Mouse (Mus musculus) cerebellum, postnatal 25 days (tissue): ENCODE data around the gene Gm47985.
"Not testable (repeated sequence)": the region's sequence is repeated elsewhere in the genome, so short reads cannot be mapped to it uniquely, and the experiment has no call there.

ENCODE experiments used
- DNase-seq, 2 experiments: peaks; one replicate each; pipeline ENCODE4 v3.0.0; 2021; ENCODE audit warnings: mixed read lengths in 2 of 2

Gene Gm47985

GRCm38 (mm10) chr1:151177937-151178271, 4.4 kb upstream of the Gm47985 start:
- DNase-seq, result no peak

GRCm38 (mm10) chr1:151178505-151179083, 3.7 kb upstream of the Gm47985 start:
- DNase-seq, result no peak

GRCm38 (mm10) chr1:151180167-151180566, 2.2 kb upstream of the Gm47985 start:
- no peak for DNase-seq

- DNase-seq, result not testable (repeated sequence)
Measured at GRCm38 (mm10) chr1:151186186-151186585, 3.8 kb downstream of the Gm47985 start.

- not testable (repeated sequence) for DNase-seq
Measured at GRCm38 (mm10) chr1:151186879-151187424, 4.6 kb downstream of the Gm47985 start.

GRCm38 (mm10) chr1:151188469-151188868, 6.1 kb downstream of the Gm47985 start:
- no peak for DNase-seq

GRCm38 (mm10) chr1:151192075-151192474, 9.7 kb downstream of the Gm47985 start, which contains the start of gene Gm8947:
TSS of gene Gm8947 (plus strand) at chr1:151192376.
- not testable (repeated sequence) for DNase-seq

GRCm38 (mm10) chr1:151192739-151193138, 10.4 kb downstream of the Gm47985 start:
- not testable (repeated sequence) for DNase-seq

GRCm38 (mm10) chr1:151195986-151196385, 13.6 kb downstream of the Gm47985 start:
- DNase-seq, result not testable (repeated sequence)

GRCm38 (mm10) chr1:151196690-151197089, 14.4 kb downstream of the Gm47985 start:
- not testable (repeated sequence) for DNase-seq

- DNase-seq, result not testable (repeated sequence)
Measured at GRCm38 (mm10) chr1:151198120-151198519, 15.8 kb downstream of the Gm47985 start, which contains the start of gene Gm47995. TSS of gene Gm47995 (plus strand) at chr1:151198448.

GRCm38 (mm10) chr1:151200620-151201019, 18.3 kb downstream of the Gm47985 start:
- DNase-seq, result not testable (repeated sequence)

- DNase-seq, result not testable (repeated sequence)
Measured at GRCm38 (mm10) chr1:151202771-151203170, 20.4 kb downstream of the Gm47985 start.

GRCm38 (mm10) chr1:151203818-151204217, 21.5 kb downstream of the Gm47985 start, which contains the start of gene 3110040M04Rik:
TSS of gene 3110040M04Rik (plus strand) at chr1:151204121.
- DNase-seq, result not testable (repeated sequence)

GRCm38 (mm10) chr1:151208493-151208892, 26.2 kb downstream of the Gm47985 start:
- DNase-seq, result not testable (repeated sequence)

- not testable (repeated sequence) for DNase-seq
Measured at GRCm38 (mm10) chr1:151208944-151209343, 26.6 kb downstream of the Gm47985 start.

- not testable (repeated sequence) for DNase-seq
Measured at GRCm38 (mm10) chr1:151209824-151210355, 27.6 kb downstream of the Gm47985 start, which contains the start of gene Gm47996. TSS of gene Gm47996 (plus strand) at chr1:151210131.

GRCm38 (mm10) chr1:151211666-151212065, 29.3 kb downstream of the Gm47985 start:
- DNase-seq, result not testable (repeated sequence)

GRCm38 (mm10) chr1:151214862-151215261, 32.5 kb downstream of the Gm47985 start:
- no peak for DNase-seq

GRCm38 (mm10) chr1:151215985-151216384, 33.6 kb downstream of the Gm47985 start:
- no peak for DNase-seq

GRCm38 (mm10) chr1:151216417-151216816, 34.1 kb downstream of the Gm47985 start:
- no peak for DNase-seq

GRCm38 (mm10) chr1:151219045-151219444, 36.7 kb downstream of the Gm47985 start:
- no peak for DNase-seq

- DNase-seq, result no peak
Measured at GRCm38 (mm10) chr1:151220098-151220497, 37.8 kb downstream of the Gm47985 start.
